Mouse (Mus musculus) gastrocnemius, postnatal 25 days (tissue): ENCODE results near the gene Hlcs. TPM values are rescaled to one million over a fixed set of nuclear protein-coding genes. Genes with fewer than 3 reads are reported as not detected.

Experiments
- DNase-seq: peaks from one replicate; pipeline ENCODE4 v3.0.0; 2022
- total RNA-seq, 2 experiments: library from RNA; stranded (reverse); gene quantifications; 1 replicate in 1 of 2; 2 replicates in 1 of 2; pipeline ENCODE4 v1.2.3; 2021

Hlcs gene
- total RNA-seq, 2 experiments from 2014 or later = 6.8 to 8.6 TPM

- DNase-seq = no peak
Observed at GRCm38 (mm10) chr16:94205528-94206484, 107.6 kb downstream of the Hlcs start.

GRCm38 (mm10) chr16:94201387-94201786 lies 112.0 kb downstream of the Hlcs start:
- DNase-seq = no peak

GRCm38 (mm10) chr16:94195913-94196312 lies 117.5 kb downstream of the Hlcs start:
- no peak for DNase-seq

- DNase-seq = peak; percentile 46
Observed at GRCm38 (mm10) chr16:94191379-94192315, 121.7 kb downstream of the Hlcs start.

GRCm38 (mm10) chr16:94190256-94190655 lies 123.1 kb downstream of the Hlcs start:
- DNase-seq = no peak

GRCm38 (mm10) chr16:94186526-94186925 lies 126.8 kb downstream of the Hlcs start:
- DNase-seq = no peak

GRCm38 (mm10) chr16:94185430-94185829 lies 127.9 kb downstream of the Hlcs start:
- no peak for DNase-seq

- DNase-seq = no peak
Observed at GRCm38 (mm10) chr16:94180122-94180870, 133.1 kb downstream of the Hlcs start.

- no peak for DNase-seq
Observed at GRCm38 (mm10) chr16:94179341-94180121, 133.8 kb downstream of the Hlcs start.

- no peak for DNase-seq
Observed at GRCm38 (mm10) chr16:94178441-94179220, 134.7 kb downstream of the Hlcs start.

GRCm38 (mm10) chr16:94176997-94177857 lies 136.1 kb downstream of the Hlcs start:
- DNase-seq = no peak

GRCm38 (mm10) chr16:94175366-94175986 lies 137.9 kb downstream of the Hlcs start:
- DNase-seq = no peak

- DNase-seq = no peak
Observed at GRCm38 (mm10) chr16:94173361-94173760, 140.0 kb downstream of the Hlcs start.

- no peak for DNase-seq
Observed at GRCm38 (mm10) chr16:94170218-94170617, 143.2 kb downstream of the Hlcs start.

GRCm38 (mm10) chr16:94168655-94169545 lies 144.5 kb downstream of the Hlcs start:
- no peak for DNase-seq

- DNase-seq = no peak
Observed at GRCm38 (mm10) chr16:94164978-94165377, 148.4 kb downstream of the Hlcs start.

GRCm38 (mm10) chr16:94164236-94164635 lies 149.1 kb downstream of the Hlcs start:
- DNase-seq = no peak

GRCm38 (mm10) chr16:94163051-94163450 lies 150.3 kb downstream of the Hlcs start:
- DNase-seq = peak; percentile 41
